Mouse (Mus musculus): Measurements from ENCODE around the gene Gm49391.
"Not testable (repeated sequence)": the region's sequence is repeated elsewhere in the genome, so short reads cannot be mapped to it uniquely, and the experiment has no call there.

The Gm49391 gene

DNA sequence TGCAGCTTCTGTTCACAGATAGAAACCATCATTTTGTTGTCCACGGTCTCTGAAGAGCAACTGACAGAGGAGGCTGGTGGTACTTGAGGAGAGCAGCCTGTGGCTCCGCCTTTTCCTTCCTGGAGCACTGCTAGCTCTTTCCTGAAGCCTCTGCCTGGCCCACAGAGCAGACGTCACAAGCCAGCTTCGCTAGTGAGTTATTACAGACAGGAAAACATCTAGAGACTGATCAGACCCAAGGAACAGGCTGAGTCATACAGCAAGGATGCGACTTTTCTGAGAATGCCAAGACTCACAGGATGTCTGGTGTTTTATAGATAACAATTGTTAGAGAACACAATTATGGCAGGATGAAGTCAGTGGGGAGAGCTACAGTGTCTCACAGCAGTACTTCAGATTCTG is at the start of gene Gm49391, which contains the start of gene Ctla2a:
Gm49391 (minus strand) TSS at position 72 of the 402 bp plus-strand sequence.
Ctla2a (minus strand) TSS at position 126 of the 402 bp plus-strand sequence.
- Histone ChIP-seq H3K36me3 (ENCODE audit: control insufficient read depth, insufficient read depth, low read length, poor library complexity, severe bottlenecking) (no peaks in the 10 kb centered on the region), H3K27me3 (ENCODE audit: control insufficient read depth, insufficient read depth, low read length, poor library complexity, severe bottlenecking) (no peaks in the 10 kb centered on the region)
- no peak for DNase-seq (ENCODE audit: low read depth, low spot score)

DNA sequence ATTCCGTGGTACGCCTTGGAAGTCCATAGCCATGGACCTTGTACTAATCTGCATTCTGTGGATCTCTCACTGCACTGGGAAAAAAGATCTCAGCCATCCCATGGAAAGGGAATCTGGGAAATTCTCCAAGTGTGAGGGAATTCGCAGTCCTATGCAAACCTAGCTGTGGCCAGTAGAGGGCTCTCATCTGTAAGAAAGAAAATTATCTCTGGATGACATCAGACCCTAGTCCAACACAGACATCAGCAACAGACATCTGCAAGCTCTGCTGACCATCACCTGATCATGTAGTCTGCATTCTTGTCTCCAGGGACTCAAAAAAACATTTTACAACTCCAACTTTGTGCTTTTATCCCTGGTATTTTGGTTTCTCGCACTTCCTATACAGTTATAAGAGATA is 35.9 kb upstream of the Gm49391 start:
- not testable (repeated sequence) for H3K27me3 ChIP-seq (ENCODE audit: control insufficient read depth, insufficient read depth, low read length, poor library complexity, severe bottlenecking); H3K36me3 ChIP-seq (ENCODE audit: control insufficient read depth, insufficient read depth, low read length, poor library complexity, severe bottlenecking); DNase-seq (ENCODE audit: low read depth, low spot score)

DNA sequence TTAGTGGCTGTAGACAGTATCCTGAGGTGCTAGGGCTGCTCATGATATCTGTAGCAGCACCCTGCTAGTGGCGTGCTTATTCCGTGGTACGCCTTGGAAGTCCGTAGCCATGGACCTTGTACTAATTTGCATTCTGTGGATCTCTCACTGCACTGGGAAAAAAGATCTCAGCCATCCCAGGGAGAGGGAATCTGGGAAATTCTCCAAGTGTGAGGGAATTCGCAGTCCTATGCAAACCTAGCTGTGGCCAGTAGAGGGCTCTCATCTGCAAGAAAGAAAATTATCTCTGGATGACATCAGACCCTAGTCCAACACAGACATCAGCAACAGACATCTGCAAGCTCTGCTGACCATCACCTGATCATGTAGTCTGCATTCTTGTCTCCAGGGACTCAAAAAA is 27.6 kb upstream of the Gm49391 start:
- DNase-seq (ENCODE audit: low read depth, low spot score); H3K36me3 ChIP-seq (ENCODE audit: control insufficient read depth, insufficient read depth, low read length, poor library complexity, severe bottlenecking); H3K27me3 ChIP-seq (ENCODE audit: control insufficient read depth, insufficient read depth, low read length, poor library complexity, severe bottlenecking): not testable (repeated sequence)

DNA sequence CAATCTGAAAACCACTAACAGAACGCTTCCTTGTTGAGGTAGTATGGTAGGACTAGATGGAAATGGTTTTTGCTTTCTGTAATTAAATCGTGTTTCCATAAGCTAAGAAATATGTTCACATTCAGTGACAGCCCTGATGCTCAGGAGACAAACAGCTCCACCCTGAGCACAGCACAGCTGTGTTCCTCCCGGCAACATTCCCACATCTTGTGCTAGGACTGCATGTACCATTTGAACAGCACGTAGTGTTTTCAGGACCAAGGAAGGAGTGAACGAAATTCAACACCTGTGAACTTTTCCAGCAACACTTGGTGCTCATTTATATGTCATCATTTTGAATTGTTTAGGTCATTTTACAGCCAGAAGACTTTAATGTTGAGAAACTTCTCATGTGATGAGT is 25.3 kb upstream of the Gm49391 start:
- DNase-seq (ENCODE audit: low read depth, low spot score), result no peak
- H3K36me3 ChIP-seq (ENCODE audit: control insufficient read depth, insufficient read depth, low read length, poor library complexity, severe bottlenecking), result no peaks in the 10 kb centered on the region
- no peaks in the 10 kb centered on the region for H3K27me3 ChIP-seq (ENCODE audit: control insufficient read depth, insufficient read depth, low read length, poor library complexity, severe bottlenecking)

DNA sequence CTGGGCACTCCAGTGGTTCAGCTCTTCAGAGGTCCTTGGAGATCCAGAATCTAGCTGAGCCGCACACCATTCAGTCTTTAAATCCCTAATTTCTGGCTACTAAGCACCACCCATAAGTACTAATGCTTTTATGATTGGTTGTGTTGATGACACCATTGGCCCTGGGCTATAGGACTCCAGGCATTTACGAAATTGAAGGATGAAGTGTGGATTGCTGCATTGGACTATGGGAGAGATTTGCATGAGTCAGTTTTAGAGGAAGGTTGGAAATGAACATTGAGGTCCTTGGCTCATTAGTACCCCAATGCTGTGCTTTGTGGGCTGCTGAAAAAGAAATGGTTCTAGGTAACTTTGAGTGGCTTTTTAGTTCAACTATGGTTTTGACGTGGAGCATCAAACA is 5.5 kb upstream of the Gm49391 start, which contains the start of gene Tpbpa:
Tpbpa (minus strand) TSS at position 101 of the 400 bp plus-strand sequence.
- DNase-seq (ENCODE audit: low read depth, low spot score); H3K36me3 ChIP-seq (ENCODE audit: control insufficient read depth, insufficient read depth, low read length, poor library complexity, severe bottlenecking); H3K27me3 ChIP-seq (ENCODE audit: control insufficient read depth, insufficient read depth, low read length, poor library complexity, severe bottlenecking): not testable (repeated sequence)

DNA sequence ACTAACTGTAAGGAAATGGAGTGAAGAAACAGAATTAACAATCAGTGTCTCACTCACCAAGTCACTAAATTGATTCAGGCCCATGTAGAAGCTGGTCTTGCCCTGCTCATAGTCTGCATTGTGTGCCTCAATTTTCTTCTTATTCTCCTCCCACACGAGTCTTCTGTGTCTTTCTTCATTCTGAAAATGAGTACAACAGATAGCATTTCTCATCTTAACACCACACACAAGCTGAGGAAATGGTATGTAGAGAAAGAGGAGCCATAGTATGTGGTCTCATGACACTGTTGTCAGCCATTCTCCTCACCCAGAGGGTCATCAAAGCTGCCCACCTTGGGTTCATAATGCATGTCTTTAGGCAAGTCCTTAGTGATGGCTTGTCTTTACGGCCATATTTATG is 881 bp downstream of the Gm49391 start, which contains the start of gene Gm49393:
Gm49393 (minus strand) TSS at position 101 of the 400 bp plus-strand sequence.
- DNase-seq (ENCODE audit: low read depth, low spot score); H3K36me3 ChIP-seq (ENCODE audit: control insufficient read depth, insufficient read depth, low read length, poor library complexity, severe bottlenecking); H3K27me3 ChIP-seq (ENCODE audit: control insufficient read depth, insufficient read depth, low read length, poor library complexity, severe bottlenecking): not testable (repeated sequence)

DNA sequence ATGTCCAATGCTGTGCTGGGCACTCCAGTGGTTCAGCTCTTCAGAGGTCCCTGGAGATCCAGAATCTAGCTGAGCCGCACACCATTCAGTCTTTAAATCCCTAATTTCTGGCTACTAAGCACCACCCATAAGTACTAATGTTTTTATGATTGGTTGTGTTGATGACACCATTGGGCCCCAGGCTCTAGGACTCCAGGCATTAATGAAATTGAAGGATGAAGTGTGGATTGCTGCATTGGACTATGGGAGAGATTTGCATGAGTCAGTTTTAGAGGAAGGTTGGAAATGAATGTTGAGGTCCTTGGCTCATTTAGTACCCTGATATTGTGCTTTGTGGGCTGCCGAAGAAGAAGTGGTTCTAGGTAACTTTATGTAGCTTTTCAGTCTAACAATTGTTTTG is 31.6 kb downstream of the Gm49391 start, which contains the start of gene Tpbpb:
Tpbpb (minus strand) TSS at position 101 of the 400 bp plus-strand sequence.
- not testable (repeated sequence) for H3K36me3 ChIP-seq (ENCODE audit: control insufficient read depth, insufficient read depth, low read length, poor library complexity, severe bottlenecking); DNase-seq (ENCODE audit: low read depth, low spot score); H3K27me3 ChIP-seq (ENCODE audit: control insufficient read depth, insufficient read depth, low read length, poor library complexity, severe bottlenecking)

DNA sequence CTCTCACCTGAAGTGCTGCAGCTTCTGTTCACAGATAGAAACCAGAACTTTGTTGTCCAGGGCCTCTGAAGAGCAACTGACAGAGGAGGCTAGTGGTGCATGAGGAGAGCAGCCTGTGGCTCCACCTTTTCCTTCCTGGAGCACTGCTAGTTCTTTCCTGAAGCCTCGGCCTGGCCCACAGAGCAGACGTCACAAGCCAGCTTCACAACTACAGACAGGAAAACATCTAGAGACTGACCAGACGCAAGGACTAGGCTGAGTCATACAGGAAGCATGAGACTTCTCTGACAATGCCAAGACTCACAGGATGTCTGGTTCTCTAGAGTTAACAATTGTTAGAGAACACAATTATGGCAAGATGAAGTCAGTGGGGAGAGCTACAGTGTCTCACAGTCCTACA is 39.0 kb downstream of the Gm49391 start, which contains the start of gene Ctla2b:
Ctla2b (minus strand) TSS at position 120 of the 400 bp plus-strand sequence.
- no peak for DNase-seq (ENCODE audit: low read depth, low spot score)
- no peaks in the 10 kb centered on the region for H3K27me3 ChIP-seq (ENCODE audit: control insufficient read depth, insufficient read depth, low read length, poor library complexity, severe bottlenecking)
- no peaks in the 10 kb centered on the region for H3K36me3 ChIP-seq (ENCODE audit: control insufficient read depth, insufficient read depth, low read length, poor library complexity, severe bottlenecking)

DNA sequence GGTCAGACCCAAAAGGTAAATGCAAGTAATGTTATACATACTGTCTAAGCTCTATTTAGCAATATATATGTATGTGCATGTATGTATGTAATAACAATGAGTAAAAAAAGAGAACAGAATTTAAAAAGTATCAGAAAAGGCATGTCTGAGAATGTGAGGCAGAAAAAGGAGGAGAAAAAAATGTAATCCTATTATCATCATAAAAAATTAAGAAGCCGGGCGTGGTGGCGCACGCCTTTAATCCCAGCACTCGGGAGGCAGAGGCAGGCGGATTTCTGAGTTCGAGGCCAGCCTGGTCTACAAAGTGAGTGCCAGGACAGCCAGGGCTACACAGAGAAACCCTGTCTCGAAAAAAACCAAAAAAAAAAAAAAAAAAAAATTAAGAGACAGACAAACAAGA is 39.6 kb downstream of the Gm49391 start, which contains the start of gene Gm49392:
Gm49392 (minus strand) TSS at position 101 of the 400 bp plus-strand sequence.
- H3K27me3 ChIP-seq (ENCODE audit: control insufficient read depth, insufficient read depth, low read length, poor library complexity, severe bottlenecking); DNase-seq (ENCODE audit: low read depth, low spot score); H3K36me3 ChIP-seq (ENCODE audit: control insufficient read depth, insufficient read depth, low read length, poor library complexity, severe bottlenecking): not testable (repeated sequence)

DNA sequence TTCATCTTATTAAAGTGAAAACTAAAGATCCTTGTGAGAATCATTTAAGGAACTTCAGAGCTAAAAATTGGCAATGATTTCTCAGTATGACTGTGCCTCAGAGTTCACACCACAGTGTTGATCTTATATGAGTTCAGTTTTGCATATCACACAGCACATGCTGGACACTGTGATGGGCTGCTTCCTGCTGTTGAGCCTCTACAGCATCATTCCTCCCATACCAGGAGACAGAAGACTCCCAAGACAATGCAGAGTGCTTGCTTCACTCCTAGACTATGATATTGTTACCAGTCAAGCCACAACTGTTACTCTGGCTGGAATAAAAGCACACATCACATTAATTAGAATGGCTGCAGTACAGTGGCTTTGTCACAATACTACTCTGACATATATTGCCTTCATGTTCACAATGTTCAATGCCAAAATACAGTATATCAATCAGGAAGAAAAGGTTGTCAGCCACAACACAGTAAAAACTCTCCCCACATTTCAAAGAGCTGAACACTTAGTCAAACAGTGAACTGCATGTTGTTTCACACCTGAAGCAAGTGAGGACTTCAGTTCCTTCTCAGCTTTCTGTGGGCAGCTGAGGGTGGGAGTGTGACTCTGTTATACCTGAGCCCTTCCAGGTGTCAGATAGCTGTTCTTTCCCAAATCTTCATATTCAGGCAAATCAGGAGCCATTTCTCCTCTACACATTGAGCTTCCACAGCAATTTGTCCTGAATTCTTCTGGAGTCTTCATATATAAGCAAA is 40.8 kb downstream of the Gm49391 start:
- no peaks in the 10 kb centered on the region for H3K27me3 ChIP-seq (ENCODE audit: control insufficient read depth, insufficient read depth, low read length, poor library complexity, severe bottlenecking)
- DNase-seq (ENCODE audit: low read depth, low spot score), result no peak
- no peaks in the 10 kb centered on the region for H3K36me3 ChIP-seq (ENCODE audit: control insufficient read depth, insufficient read depth, low read length, poor library complexity, severe bottlenecking)

DNA sequence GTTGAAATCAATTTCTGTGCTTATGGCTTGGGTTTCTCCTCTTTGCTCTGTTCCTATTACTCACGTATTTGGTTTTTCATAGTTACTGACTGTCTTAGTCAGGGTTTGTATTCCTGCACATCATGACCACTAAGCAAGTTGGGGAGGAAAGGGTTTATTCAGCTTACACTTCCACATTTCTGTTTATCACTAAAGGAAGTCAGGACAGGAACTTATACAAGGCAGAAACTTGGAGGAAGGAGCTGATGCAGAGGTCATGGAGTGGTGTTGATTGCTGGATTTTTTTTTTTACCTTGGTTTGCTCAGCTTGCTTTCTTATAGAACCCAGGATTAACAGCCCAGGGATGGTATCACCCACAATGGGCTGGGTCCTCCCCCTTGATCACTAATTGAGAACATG is 44.1 kb downstream of the Gm49391 start:
- Histone ChIP-seq H3K36me3 (ENCODE audit: control insufficient read depth, insufficient read depth, low read length, poor library complexity, severe bottlenecking) (no peaks in the 10 kb centered on the region), H3K27me3 (ENCODE audit: control insufficient read depth, insufficient read depth, low read length, poor library complexity, severe bottlenecking) (no peaks in the 10 kb centered on the region)
- no peak for DNase-seq (ENCODE audit: low read depth, low spot score)

DNA sequence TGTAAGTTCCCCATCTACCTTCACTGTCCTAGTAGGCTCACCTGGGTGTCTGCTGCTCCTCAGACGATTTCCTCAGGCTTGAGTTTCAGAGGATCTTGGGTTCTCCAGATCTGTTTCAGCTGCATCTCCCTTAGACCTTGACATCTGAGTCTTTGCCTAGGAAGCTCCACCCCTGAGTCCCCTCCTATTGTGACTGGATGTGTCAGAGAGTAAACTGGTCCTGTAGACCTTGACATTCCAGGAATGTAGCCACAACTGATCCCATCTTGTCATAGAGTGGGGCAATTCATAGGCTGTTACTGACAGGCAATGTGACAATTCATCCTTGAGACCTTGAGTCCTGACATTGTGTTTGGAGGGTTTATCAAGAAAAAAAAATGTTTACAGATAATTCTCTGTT is 72.1 kb downstream of the Gm49391 start, which contains the start of gene 4930486L24Rik:
4930486L24Rik (minus strand) TSS at position 195 of the 400 bp plus-strand sequence.
- no peaks in the 10 kb centered on the region for H3K27me3 ChIP-seq (ENCODE audit: control insufficient read depth, insufficient read depth, low read length, poor library complexity, severe bottlenecking)
- DNase-seq (ENCODE audit: low read depth, low spot score), result no peak

DNA sequence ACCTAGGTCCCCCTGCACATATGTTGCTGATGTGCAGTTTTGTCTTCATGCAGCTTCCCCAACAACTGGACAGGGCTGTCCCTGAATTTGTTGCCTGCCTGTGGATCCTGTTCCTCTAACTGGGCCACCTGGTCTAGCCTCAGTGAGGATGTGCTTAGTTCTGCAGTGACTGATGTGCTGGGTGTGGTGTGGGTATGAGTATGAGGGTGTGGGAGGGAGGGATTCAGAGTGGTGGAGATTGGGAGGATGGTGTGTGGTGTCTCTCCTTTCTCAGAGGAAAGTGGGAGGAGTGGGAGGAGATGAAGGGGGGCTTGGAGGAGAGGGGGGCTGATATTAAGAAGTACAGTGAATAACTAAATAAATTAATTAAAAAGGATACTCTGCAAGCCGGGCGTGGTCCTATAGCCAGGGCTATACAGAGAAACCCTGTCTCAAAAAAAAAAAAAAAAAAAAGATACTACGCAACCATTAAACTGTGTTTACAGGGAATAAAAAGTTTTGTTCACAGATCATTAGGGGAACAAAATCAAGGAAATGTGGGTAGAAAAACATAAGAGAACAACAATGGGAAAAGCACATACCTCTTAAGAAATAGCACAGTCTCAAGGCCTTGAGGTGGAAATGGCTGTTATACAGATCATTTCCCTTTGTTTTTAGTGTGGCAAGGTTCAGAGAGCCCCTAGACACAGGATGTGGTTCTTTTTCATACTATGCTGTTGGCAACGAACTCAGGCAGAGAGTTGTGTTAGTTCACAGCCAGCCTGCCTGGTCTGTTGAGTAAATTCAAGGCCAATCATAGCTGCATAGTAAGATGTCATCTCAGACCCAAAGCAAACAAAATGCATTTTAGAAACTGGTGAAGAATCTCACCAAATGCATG is 87.9 kb downstream of the Gm49391 start:
- no peaks in the 10 kb centered on the region for H3K27me3 ChIP-seq (ENCODE audit: control insufficient read depth, insufficient read depth, low read length, poor library complexity, severe bottlenecking)
- no peak for DNase-seq (ENCODE audit: low read depth, low spot score)
- no peaks in the 10 kb centered on the region for H3K36me3 ChIP-seq (ENCODE audit: control insufficient read depth, insufficient read depth, low read length, poor library complexity, severe bottlenecking)

More for the DNA sequence above, 72.1 kb downstream of the Gm49391 start, which contains the start of gene 4930486L24Rik:
- H3K36me3 ChIP-seq (ENCODE audit: control insufficient read depth, insufficient read depth, low read length, poor library complexity, severe bottlenecking), result no peaks in the 10 kb centered on the region

All from splenic B cell, adult 2 months (primary cell).